Mouse (Mus musculus): ENCODE measurements at regions not wholly inside any gene's neighbourhood (a gene's known extent, or its start where the extent isn't known, plus 50 kb on each side); places are given as distances from the start of the nearest gene placed in this dataset.

DNA sequence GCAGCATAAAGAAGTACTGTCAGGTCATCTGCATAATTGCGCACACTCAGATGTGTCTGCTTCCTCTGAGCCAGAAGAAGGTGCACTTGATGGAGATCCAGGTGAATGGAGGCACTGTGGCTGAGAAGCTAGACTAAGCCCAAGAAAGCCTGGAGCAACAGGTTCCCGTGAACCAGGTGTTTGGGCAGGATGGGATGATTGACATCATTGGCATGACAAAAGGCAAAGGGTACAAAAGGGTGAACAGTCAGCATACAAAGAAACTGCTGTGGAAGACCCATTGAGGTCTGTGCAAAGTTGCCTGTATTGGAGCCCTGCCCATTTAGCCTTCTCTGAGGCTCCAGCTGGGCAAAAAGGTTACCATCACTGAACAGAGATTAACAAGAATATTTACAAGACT lies 337.0 kb upstream of the Zfp960 start:
- TF ChIP-seq ZNF384 (IDR thresholded peaks at IDR 0.05; ENCODE audit: low read depth, low read length) (no peak), MAFK (IDR thresholded peaks at IDR 0.05; ENCODE audit: insufficient read depth, low read depth, low read length) (no peak), ZC3H11A (IDR thresholded peaks at IDR 0.05; ENCODE audit: borderline replicate concordance, low read depth, low read length) (no peak), CHD2 (IDR thresholded peaks at IDR 0.05; ENCODE audit: low read depth, low read length) (no peak), HCFC1 (IDR thresholded peaks at IDR 0.05; ENCODE audit: borderline replicate concordance, insufficient read depth, low read length) (no peak)

All from ES-E14 (cell line).